In genomic region chr8:124863729-124864128, GRCm38 (mm10) we compare ENCODE assay signal across 8 mouse cellular contexts. TPM values are rescaled to one million over a fixed set of nuclear protein-coding genes. Genes with fewer than 3 reads are reported as not detected.
A peak's percentile ranks its signal among the peaks of the same experiment; 100 is the strongest.
DNase-seq lines count a peak whose midpoint lies in the region; ATAC-seq and TF ChIP-seq lines count a peak whose summit lies in the region.

No protein-coding gene starts in this region.

- peak overlapping the region; percentile 95; the same call in 1 of the 2 replicates for H3K27ac ChIP-seq in lung, embryonic 14.5 days (ENCODE audit: low read depth)
- H3K27ac ChIP-seq in brown adipose tissue, adult 24 weeks (replicated peaks; ENCODE audit: low read depth, low read length) = peak overlapping the region; percentile 82
- H3K27ac ChIP-seq in hindbrain, embryonic 13.5 days = peak overlapping the region; percentile 95; the same call in 1 of the 2 replicates
- peak overlapping the region; percentile 90; the same call in 1 of the 2 replicates for H3K27ac ChIP-seq in midbrain, embryonic 14.5 days (replicated peaks; ENCODE audit: low read depth, low read length)

- H3K9me3 ChIP-seq in lung, embryonic 14.5 days (ENCODE audit: low read depth, low read length) = no peaks in the 10 kb centered on the region
- no peaks in the 10 kb centered on the region for H3K9me3 ChIP-seq in hindbrain, embryonic 13.5 days
- no peaks in the 10 kb centered on the region for H3K9me3 ChIP-seq in midbrain, embryonic 14.5 days (ENCODE audit: control insufficient read depth, low read length)

- DNase-seq in lung, embryonic 14.5 days = peak; percentile 6
- no peak for DNase-seq in lung, postnatal 10 days
- no peak for DNase-seq in midbrain, embryonic 14.5 days
- no peak for DNase-seq in cerebellum, postnatal 14 days
- DNase-seq in ovary, postnatal 10 days (ENCODE audit: low spot score) = no peak
- DNase-seq in adrenal gland, adult 2 months = no peak

- H3K4me3 ChIP-seq in lung, embryonic 14.5 days (ENCODE audit: low read depth, low read length) = peak overlapping the region; percentile 93
- H3K4me3 ChIP-seq in brown adipose tissue, adult 24 weeks (ENCODE audit: insufficient read depth, low read depth, low read length) = peak overlapping the region; percentile 71
- peak overlapping the region; percentile 93 for H3K4me3 ChIP-seq in hindbrain, embryonic 13.5 days
- H3K4me3 ChIP-seq in midbrain, embryonic 14.5 days (replicated peaks; ENCODE audit: low read depth, low read length) = peak overlapping the region; percentile 92

- TF ChIP-seq CTCF in lung, embryonic 14.5 days (IDR thresholded peaks at IDR 0.05; ENCODE audit: low read depth) = 0 out of 2 replicates have a peak, but pooled peaks have one; percentile 5

- H3K4me2 ChIP-seq in lung, embryonic 14.5 days = peak overlapping the region; percentile 78
- H3K4me2 ChIP-seq in hindbrain, embryonic 13.5 days = peak overlapping the region; percentile 86
- peak overlapping the region; percentile 85 for H3K4me2 ChIP-seq in midbrain, embryonic 14.5 days (ENCODE audit: low read length)

- peaks cover 4% of the 10 kb centered on the region; the same call in 1 of the 2 replicates for H3K4me1 ChIP-seq in lung, embryonic 14.5 days (ENCODE audit: insufficient read depth)
- H3K4me1 ChIP-seq in brown adipose tissue, adult 24 weeks (ENCODE audit: control insufficient read depth, insufficient read depth, insufficient read length, low read length) = peaks cover 9% of the 10 kb centered on the region
- H3K4me1 ChIP-seq in hindbrain, embryonic 13.5 days (replicated peaks) = peaks cover 34% of the 10 kb centered on the region
- peaks cover 8% of the 10 kb centered on the region for H3K4me1 ChIP-seq in midbrain, embryonic 14.5 days (ENCODE audit: control insufficient read depth, insufficient read depth, low read length)

- peaks cover 23% of the 10 kb centered on the region for H3K36me3 ChIP-seq in lung, embryonic 14.5 days (ENCODE audit: insufficient read depth)
- peaks cover 20% of the 10 kb centered on the region for H3K36me3 ChIP-seq in hindbrain, embryonic 13.5 days
- H3K36me3 ChIP-seq in midbrain, embryonic 14.5 days (ENCODE audit: control insufficient read depth, insufficient read depth, low read length) = peaks cover 21% of the 10 kb centered on the region

- H3K27me3 ChIP-seq in lung, embryonic 14.5 days (ENCODE audit: insufficient read depth, low read length) = no peaks in the 10 kb centered on the region
- H3K27me3 ChIP-seq in hindbrain, embryonic 13.5 days = no peaks in the 10 kb centered on the region
- H3K27me3 ChIP-seq in midbrain, embryonic 14.5 days (ENCODE audit: control insufficient read depth, insufficient read depth, low read length) = no peaks in the 10 kb centered on the region

- no peak for ATAC-seq in lung, embryonic 14.5 days (ENCODE audit: insufficient read depth)
- ATAC-seq in hindbrain, embryonic 13.5 days (ENCODE audit: low FRiP score) = no peak
- no peak for ATAC-seq in midbrain, embryonic 14.5 days (ENCODE audit: low FRiP score, low TSS enrichment)

- peak overlapping the region; percentile 96 for H3K9ac ChIP-seq in lung, embryonic 14.5 days
- peak overlapping the region; percentile 95 for H3K9ac ChIP-seq in hindbrain, embryonic 13.5 days
- H3K9ac ChIP-seq in midbrain, embryonic 14.5 days (replicated peaks; ENCODE audit: low read length) = peak overlapping the region; percentile 96; the same call in 1 of the 2 replicates

- 9% methylated on average over 8 of the region's 8 CpGs for WGBS in lung, embryonic 14.5 days
- WGBS in hindbrain, embryonic 13.5 days = 22% methylated on average over 8 of the region's 8 CpGs
- whole genome bisulfite sequencing in midbrain, embryonic 14.5 days = 24% methylated on average over 8 of the region's 8 CpGs

RNA-seq across cellular contexts. Expression of gene 2810004N23Rik, which starts 0.8 kb away (rescaled TPM):
- polyA plus RNA-seq in lung, embryonic 14.5 days (2014; fragmentation: Nextera tagmentation; extraction: Ambion mirVana) = 43.5 and 44.5 TPM in 2 replicates
- polyA plus RNA-seq in brown adipose tissue, adult 24 weeks (2012; ENCODE audit: insufficient read depth, insufficient read length, missing spikeins) = 12.9 and 17.1 TPM in 2 replicates
- 30.4 and 32.1 TPM in 2 replicates for polyA plus RNA-seq in hindbrain, embryonic 13.5 days (2015; fragmentation: Nextera tagmentation; extraction: Ambion mirVana)
- polyA plus RNA-seq in midbrain, embryonic 14.5 days (2014; fragmentation: Nextera tagmentation; extraction: Ambion mirVana) = 21.4 and 24.2 TPM in 2 replicates
- 10 to 100 TPM; 25.9 to 28.0 TPM for total RNA-seq in adrenal gland, adult 2 months (2021)
- polyA plus RNA-seq in adrenal gland, adult 2 months (2012; rRNA removed) = 7.6 and 10.7 TPM in 2 replicates

RNA-seq across cellular contexts. Expression of gene Gnpat, which starts 0.9 kb away (rescaled TPM):
- 115 and 118 TPM in 2 replicates for polyA plus RNA-seq in lung, embryonic 14.5 days (2014; fragmentation: Nextera tagmentation; extraction: Ambion mirVana)
- polyA plus RNA-seq in brown adipose tissue, adult 24 weeks (2012; ENCODE audit: insufficient read depth, insufficient read length, missing spikeins) = 133 and 153 TPM in 2 replicates
- 83.6 and 85.0 TPM in 2 replicates for polyA plus RNA-seq in hindbrain, embryonic 13.5 days (2015; fragmentation: Nextera tagmentation; extraction: Ambion mirVana)
- polyA plus RNA-seq in midbrain, embryonic 14.5 days (2014; fragmentation: Nextera tagmentation; extraction: Ambion mirVana) = 65.5 and 90.8 TPM in 2 replicates
- 100 to 1,000 TPM in 1 of 2 experiments, 10 to 100 TPM in 1; 81.0 to 108 TPM for total RNA-seq in adrenal gland, adult 2 months (2021)
- polyA plus RNA-seq in adrenal gland, adult 2 months (2012; rRNA removed) = 66.9 and 77.8 TPM in 2 replicates

RNA-seq across cellular contexts. Expression of gene Exoc8, which starts 33.8 kb away (rescaled TPM):
- 8.9 and 9.8 TPM in 2 replicates for polyA plus RNA-seq in lung, embryonic 14.5 days (2014; fragmentation: Nextera tagmentation; extraction: Ambion mirVana)
- 9.7 and 13.5 TPM in 2 replicates for polyA plus RNA-seq in brown adipose tissue, adult 24 weeks (2012; ENCODE audit: insufficient read depth, insufficient read length, missing spikeins)
- 13.2 and 13.8 TPM in 2 replicates for polyA plus RNA-seq in hindbrain, embryonic 13.5 days (2015; fragmentation: Nextera tagmentation; extraction: Ambion mirVana)
- polyA plus RNA-seq in midbrain, embryonic 14.5 days (2014; fragmentation: Nextera tagmentation; extraction: Ambion mirVana) = 13.0 and 13.2 TPM in 2 replicates
- total RNA-seq in adrenal gland, adult 2 months (2021) = 10 to 100 TPM; 19.9 to 24.2 TPM
- 9.1 and 10.6 TPM in 2 replicates for polyA plus RNA-seq in adrenal gland, adult 2 months (2012; rRNA removed)

RNA-seq across cellular contexts. Expression of gene Sprtn, which starts 34.0 kb away (rescaled TPM):
- polyA plus RNA-seq in lung, embryonic 14.5 days (2014; fragmentation: Nextera tagmentation; extraction: Ambion mirVana) = 9.5 and 10.1 TPM in 2 replicates
- polyA plus RNA-seq in brown adipose tissue, adult 24 weeks (2012; ENCODE audit: insufficient read depth, insufficient read length, missing spikeins) = 10.2 and 14.9 TPM in 2 replicates
- 9.5 and 10.6 TPM in 2 replicates for polyA plus RNA-seq in hindbrain, embryonic 13.5 days (2015; fragmentation: Nextera tagmentation; extraction: Ambion mirVana)
- 9.8 and 11.7 TPM in 2 replicates for polyA plus RNA-seq in midbrain, embryonic 14.5 days (2014; fragmentation: Nextera tagmentation; extraction: Ambion mirVana)
- total RNA-seq in adrenal gland, adult 2 months (2021) = 10 to 100 TPM; 19.4 to 19.9 TPM
- polyA plus RNA-seq in adrenal gland, adult 2 months (2012; rRNA removed) = 7.7 and 9.7 TPM in 2 replicates
